Mouse (Mus musculus) MEL (cell line): ENCODE data around the gene Gltp. TPM values are rescaled to one million over a fixed set of nuclear protein-coding genes. Genes with fewer than 3 reads are reported as not detected.

Experiments used
- DNase-seq: peaks from one replicate; pipeline ENCODE4 v3.0.0; 2011; ENCODE audit warnings: low read depth, low spot score
- H3K27ac ChIP-seq: 2 replicates; pipeline ENCODE4 v1.5.1; 2012; ENCODE audit warnings: low read depth, mild to moderate bottlenecking, control low read depth, low read length, moderate library complexity; ENCODE audit not compliant: control insufficient read depth
- H3K27me3 ChIP-seq, 2 experiments: fragments of 150-350 bp in 1 of 2; sonication (generic) in 1 of 2; 2 replicates each; pipeline ENCODE4 v1.6.1; 2012; ENCODE audit warnings: low read length in 2 of 2, mild to moderate bottlenecking in 2 of 2, improper control_type of control experiment in 1 of 2, moderate library complexity in 1 of 2; ENCODE audit not compliant: insufficient read depth in 2 of 2, control insufficient read depth in 1 of 2
- H3K36me3 ChIP-seq, 2 experiments: 2 replicates each; pipeline ENCODE4 v1.6.1; 2012 to 2014; ENCODE audit warnings: low read length in 2 of 2, improper control_type of control experiment in 1 of 2, inconsistent platforms in 1 of 2, mild to moderate bottlenecking in 1 of 2; ENCODE audit not compliant: insufficient read depth in 2 of 2, control insufficient read depth in 1 of 2
- H3K4me1 ChIP-seq, 2 experiments: fragments of 150-350 bp in 1 of 2; sonication (generic) in 1 of 2; 2 replicates each; pipeline ENCODE4 v1.6.1; 2012; ENCODE audit warnings: low read length in 2 of 2, improper control_type of control experiment in 1 of 2, mild to moderate bottlenecking in 1 of 2; ENCODE audit not compliant: insufficient read depth in 2 of 2, control insufficient read depth in 1 of 2
- H3K4me3 ChIP-seq, 2 experiments: fragments of 150-350 bp in 1 of 2; sonication (generic) in 1 of 2; 2 replicates each; pipeline ENCODE4 v1.5.1; 2012; ENCODE audit warnings: low read depth in 2 of 2, low read length in 2 of 2, mild to moderate bottlenecking in 2 of 2, moderate library complexity in 2 of 2, control low read depth in 1 of 2, improper control_type of control experiment in 1 of 2; ENCODE audit not compliant: control insufficient read depth in 1 of 2, insufficient read depth in 1 of 2
- H3K79me2 ChIP-seq: 2 replicates; pipeline ENCODE4 v1.6.1; 2012; ENCODE audit warnings: mild to moderate bottlenecking, low read length, moderate library complexity; ENCODE audit not compliant: control insufficient read depth, poor library complexity, insufficient read depth
- H3K9ac ChIP-seq: 2 replicates; pipeline ENCODE4 v1.6.1; 2012; ENCODE audit warnings: low read depth, mild to moderate bottlenecking, control low read depth, low read length, moderate library complexity; ENCODE audit not compliant: control insufficient read depth, poor library complexity, severe bottlenecking
- H3K9me3 ChIP-seq: fragments of 150-350 bp; sonication (generic); replicated peaks from 2 replicates; pipeline ENCODE4 v1.6.1; 2012; ENCODE audit warnings: mild to moderate bottlenecking, low read length, improper control_type of control experiment, moderate library complexity; ENCODE audit not compliant: insufficient read depth
- BHLHE40 ChIP-seq: IDR thresholded peaks from 2 replicates; pipeline ENCODE4 v1.6.1; 2012; ENCODE audit warnings: low read depth, mild to moderate bottlenecking, inconsistent platforms, low read length, improper control_type of control experiment, borderline replicate concordance
- CHD1 ChIP-seq: IDR thresholded peaks from 2 replicates; pipeline ENCODE4 v1.6.1; 2012; ENCODE audit warnings: low read depth, mild to moderate bottlenecking, inconsistent platforms, low read length, improper control_type of control experiment
- CTCF ChIP-seq, 3 experiments: IDR thresholded peaks in 2 of 3; conservative IDR thresholded peaks in 1 of 3; 2 replicates each; pipeline ENCODE4 v1.5.1; 2011 to 2012; ENCODE audit warnings: low read length in 3 of 3, low read depth in 2 of 3, mild to moderate bottlenecking in 2 of 3, improper control_type of control experiment in 1 of 3, inconsistent platforms in 1 of 3, mixed read lengths in 1 of 3, moderate library complexity in 1 of 3; ENCODE audit not compliant: control insufficient read depth in 1 of 3, insufficient read depth in 1 of 3, poor library complexity in 1 of 3, severe bottlenecking in 1 of 3
- ELF1 ChIP-seq: IDR thresholded peaks from 2 replicates; pipeline ENCODE4 v1.6.1; 2014; ENCODE audit warnings: low read depth, mild to moderate bottlenecking, inconsistent platforms, low read length, improper control_type of control experiment, moderate library complexity
- GABPA ChIP-seq: IDR thresholded peaks from 2 replicates; pipeline ENCODE4 v1.6.1; 2012; ENCODE audit warnings: low read depth, mild to moderate bottlenecking, inconsistent platforms, low read length, improper control_type of control experiment, moderate library complexity
- HCFC1 ChIP-seq: IDR thresholded peaks from 2 replicates; pipeline ENCODE4 v1.6.1; 2012; ENCODE audit warnings: low read depth, mild to moderate bottlenecking, inconsistent platforms, low read length, improper control_type of control experiment, moderate library complexity
- JUND ChIP-seq: IDR thresholded peaks from 2 replicates; pipeline ENCODE4 v1.6.1; 2011; ENCODE audit warnings: low read depth, mild to moderate bottlenecking, improper control_type of control experiment, low read length
- KAT2A ChIP-seq: conservative IDR thresholded peaks from 2 replicates; pipeline ENCODE4 v1.6.1; 2012; ENCODE audit warnings: low read depth, low read length, improper control_type of control experiment, inconsistent platforms
- MEF2A ChIP-seq: IDR thresholded peaks from 2 replicates; pipeline ENCODE4 v1.6.1; 2014; ENCODE audit warnings: low read depth, mild to moderate bottlenecking, inconsistent platforms, low read length, improper control_type of control experiment; ENCODE audit not compliant: poor library complexity, insufficient replicate concordance, severe bottlenecking; ENCODE audit errors: extremely low read depth
- MXI1 ChIP-seq: IDR thresholded peaks from 2 replicates; pipeline ENCODE4 v1.6.1; 2011; ENCODE audit warnings: mild to moderate bottlenecking, low read depth, low read length, improper control_type of control experiment
- MYB ChIP-seq: IDR thresholded peaks from 2 replicates; pipeline ENCODE4 v1.6.1; 2011; ENCODE audit warnings: mild to moderate bottlenecking, low read depth, low read length, improper control_type of control experiment
- NELFE ChIP-seq: IDR thresholded peaks from 2 replicates; pipeline ENCODE4 v1.6.1; 2011; ENCODE audit warnings: low read depth, low read length, improper control_type of control experiment
- NRF1 ChIP-seq: IDR thresholded peaks from 2 replicates; pipeline ENCODE4 v1.6.1; 2014; ENCODE audit warnings: low read depth, mild to moderate bottlenecking, inconsistent platforms, low read length, improper control_type of control experiment, moderate library complexity; ENCODE audit not compliant: poor library complexity, insufficient read depth, severe bottlenecking
- POLR2A ChIP-seq, 2 experiments: IDR thresholded peaks; 2 replicates each; pipeline ENCODE4 v1.6.1; 2011 to 2012; ENCODE audit warnings: low read length in 2 of 2, mild to moderate bottlenecking in 2 of 2, control low read depth in 1 of 2, improper control_type of control experiment in 1 of 2, low read depth in 1 of 2, moderate library complexity in 1 of 2; ENCODE audit not compliant: control insufficient read depth in 1 of 2, insufficient read depth in 1 of 2, poor library complexity in 1 of 2
- POLR2AphosphoS2 ChIP-seq: IDR thresholded peaks from 2 replicates; pipeline ENCODE4 v1.6.1; 2011; ENCODE audit warnings: low read length, improper control_type of control experiment
- RAD21 ChIP-seq: IDR thresholded peaks from 2 replicates; pipeline ENCODE4 v1.6.1; 2011; ENCODE audit warnings: mild to moderate bottlenecking, low read depth, low read length, improper control_type of control experiment
- RCOR1 ChIP-seq: IDR thresholded peaks from 2 replicates; pipeline ENCODE4 v1.6.1; 2012; ENCODE audit warnings: low read depth, mild to moderate bottlenecking, inconsistent platforms, low read length, improper control_type of control experiment
- SIN3A ChIP-seq: IDR thresholded peaks from 2 replicates; pipeline ENCODE4 v1.6.1; 2012; ENCODE audit warnings: low read length, improper control_type of control experiment, inconsistent platforms
- SMC3 ChIP-seq: IDR thresholded peaks from 2 replicates; pipeline ENCODE4 v1.6.1; 2011; ENCODE audit warnings: low read depth, low read length, improper control_type of control experiment
- TBP ChIP-seq: IDR thresholded peaks from 2 replicates; pipeline ENCODE4 v1.8.0; 2011; ENCODE audit warnings: low read depth, low read length, improper control_type of control experiment
- TCF12 ChIP-seq: IDR thresholded peaks from 2 replicates; pipeline ENCODE4 v1.6.1; 2014; ENCODE audit warnings: low read depth, mild to moderate bottlenecking, inconsistent platforms, low read length, improper control_type of control experiment, moderate library complexity
- USF2 ChIP-seq, 2 experiments: IDR thresholded peaks; 2 replicates each; pipeline ENCODE4 v1.6.1; 2011 to 2012; ENCODE audit warnings: improper control_type of control experiment in 2 of 2, low read length in 2 of 2, borderline replicate concordance in 1 of 2, inconsistent platforms in 1 of 2, low read depth in 1 of 2, mild to moderate bottlenecking in 1 of 2; ENCODE audit not compliant: insufficient read depth in 1 of 2
- ZKSCAN1 ChIP-seq: IDR thresholded peaks from 2 replicates; pipeline ENCODE4 v1.6.1; 2012; ENCODE audit warnings: low read depth, mild to moderate bottlenecking, inconsistent platforms, low read length, improper control_type of control experiment, moderate library complexity
- ZMIZ1 ChIP-seq: IDR thresholded peaks from 2 replicates; pipeline ENCODE4 v1.6.1; 2012; ENCODE audit warnings: low read depth, mild to moderate bottlenecking, inconsistent platforms, low read length, improper control_type of control experiment, moderate library complexity
- ZNF384 ChIP-seq: IDR thresholded peaks from 2 replicates; pipeline ENCODE4 v1.6.1; 2012; ENCODE audit warnings: low read depth, mild to moderate bottlenecking, inconsistent platforms, low read length, improper control_type of control experiment
- polyA plus RNA-seq, 2 experiments: library from polyadenylated mRNA; stranded (reverse) in 1 of 2; unstranded in 1 of 2; fragments of >175 nt in 1 of 2; fragments of >200 nt in 1 of 2; gene quantifications; 2 replicates each; pipeline versions ENCODE4 v1.2.1 to v1.2.4; 2012; ENCODE audit warnings: low replicate concordance in 2 of 2, low read depth in 1 of 2; ENCODE audit not compliant: insufficient read length in 2 of 2, insufficient read depth in 1 of 2, missing spikeins in 1 of 2
- total RNA-seq: library from RNA; depleted of rRNA; stranded (reverse); fragments of 300-350 nt; gene quantifications from 2 replicates; pipeline ENCODE4 v1.2.3, GENCODE M21; 2012

The Gltp gene
- total and polyA plus RNA-seq, 3 experiments = 18.8 to 211 (median 67.2) TPM

- Histone ChIP-seq H3K27me3 (no peaks in the 10 kb centered on the region), H3K9ac (no peak overlapping the region), H3K36me3 (peaks cover 0 to 6% of the 10 kb centered on the region in 2 experiments; a peak in 1 of 4 replicates), H3K4me3 (no peak overlapping the region), H3K27ac (no peak overlapping the region), H3K79me2 (peaks cover 6% of the 10 kb centered on the region), H3K9me3 (no peaks in the 10 kb centered on the region), H3K4me1 (peaks cover 0 to 15% of the 10 kb centered on the region in 2 experiments; a peak in 2 of 4 replicates)
- TF ChIP-seq BHLHE40 (no peak), USF2 (IDR thresholded peaks at IDR 0.05; ENCODE audit: borderline replicate concordance in 1 of 2, insufficient read depth in 1 of 2, low read depth in 1 of 2, low read length in 2 of 2) (no peak), NRF1 (no peak), ZNF384 (no peak), MEF2A (no peak), ELF1 (no peak), SIN3A (no peak), POLR2AphosphoS2 (no peak), HCFC1 (no peak), KAT2A (no peak), CHD1 (no peak), MYB (no peak), SMC3 (no peak), RCOR1 (no peak), ZKSCAN1 (no peak), JUND (no peak)
- no peak for DNase-seq
Measured at GRCm38 (mm10) chr5:114686726-114687210, 4.0 kb downstream of the Gltp start.

GRCm38 (mm10) chr5:114685986-114686385 is 4.8 kb downstream of the Gltp start:
- no peak for DNase-seq

More at GRCm38 (mm10) chr5:114685986-114686385, 4.8 kb downstream of the Gltp start:
- Histone ChIP-seq H3K36me3 (peaks cover 0 to 4% of the 10 kb centered on the region in 2 experiments; a peak in 1 of 4 replicates), H3K27ac (no peak overlapping the region)
- TF ChIP-seq TBP = no peak
- no peak for TF ChIP-seq NRF1
- no peak for TF ChIP-seq ZKSCAN1
- no peak for TF ChIP-seq RAD21
- TF ChIP-seq POLR2A (IDR thresholded peaks at IDR 0.05; ENCODE audit: control insufficient read depth in 1 of 2, insufficient read depth in 1 of 2, low read depth in 1 of 2, low read length in 2 of 2, poor library complexity in 1 of 2) = no peak
- TF ChIP-seq MXI1 = no peak
- TF ChIP-seq BHLHE40 = no peak
- no peak for TF ChIP-seq GABPA
- TF ChIP-seq RCOR1 = no peak
- TF ChIP-seq ZMIZ1 = no peak
- no peak for TF ChIP-seq TCF12
- no peak for TF ChIP-seq MYB
- no peak for TF ChIP-seq HCFC1
- no peak for TF ChIP-seq NELFE
- TF ChIP-seq CTCF (IDR thresholded peaks at IDR 0.05 in 2 of 3, conservative IDR thresholded peaks at IDR 0.05 in 1 of 3; ENCODE audit: control insufficient read depth in 1 of 3, insufficient read depth in 1 of 3, low read depth in 2 of 3, low read length in 3 of 3, poor library complexity in 1 of 3, severe bottlenecking in 1 of 3) = no peak
- TF ChIP-seq, all 39 proteins: peak for 0
- H3K79me2 ChIP-seq = peaks cover 6% of the 10 kb centered on the region
- no peaks in the 10 kb centered on the region for H3K27me3 ChIP-seq
- no peaks in the 10 kb centered on the region for H3K9me3 ChIP-seq
- H3K4me1 ChIP-seq = peaks cover 0 to 11% of the 10 kb centered on the region in 2 experiments; a peak in 2 of 4 replicates
- no peak overlapping the region for H3K9ac ChIP-seq
- no peak overlapping the region for H3K4me3 ChIP-seq
